21 mouse cellular contexts compared by ENCODE assay signal in genomic region chr8:91575576-91575975, GRCm38 (mm10).
DNase-seq lines count a peak whose midpoint lies in the region; ATAC-seq and TF ChIP-seq lines count a peak whose summit lies in the region.
"Had no signal": no experiment of that assay in that cellular context is flagged by ENCODE, and none has a peak within 500 bp of the region (broad histone marks: within the 10 kb centered on the region; RNA-seq: fewer than 3 reads in every experiment).

No protein-coding gene starts in this region.

- ATAC-seq in neural tube, embryonic 15.5 days (ENCODE audit: low FRiP score): no peak
- ATAC-seq: intestine, embryonic 15.5 days; liver, embryonic 12.5 days had no signal

- WGBS in neural tube, embryonic 15.5 days: 19% methylated on average over 3 of the region's 3 CpGs

- no peak overlapping the region for H3K4me2 ChIP-seq in neural tube, embryonic 15.5 days
- H3K4me2 ChIP-seq: intestine, embryonic 15.5 days; limb, embryonic 12.5 days; liver, embryonic 12.5 days; lung, embryonic 14.5 days; midbrain, embryonic 12.5 days had no signal

- DNase-seq in layer of hippocampus, adult 2 months (ENCODE audit: low spot score in 2 of 2): no peak
- DNase-seq in layer of hippocampus, adult 18-20 months (ENCODE audit: low spot score in 2 of 2): no peak
- peak; percentile 57 for DNase-seq in embryo, embryonic 10 days (ENCODE audit: low spot score)
- DNase-seq in embryo, embryonic 9.5 days (ENCODE audit: extremely low spot score): peak; percentile 50
- no peak for DNase-seq in T-cell, adult 2 months (ENCODE audit: low spot score)
- DNase-seq in spleen, postnatal 14 days (ENCODE audit: low spot score in 2 of 2): no peak
- DNase-seq: adrenal gland, adult 8-10 months; cerebellum, adult 8-10 months; gastrocnemius, postnatal 14 days; kidney, adult 9 months; kidney, postnatal 4 days; lung, embryonic 14.5 days; lung, postnatal 36 days; thymus, adult 18-20 months had no signal

- no peaks in the 10 kb centered on the region for H3K9me3 ChIP-seq in neural tube, embryonic 15.5 days (replicated peaks)
- H3K9me3 ChIP-seq: heart, embryonic 10.5 days; intestine, embryonic 15.5 days; limb, embryonic 12.5 days; liver, embryonic 12.5 days; midbrain, embryonic 12.5 days had no signal

- peak; percentile 30 for TF ChIP-seq CTCF in layer of hippocampus, adult 2 months (conservative IDR thresholded peaks at IDR 0.05)

- peaks cover 8% of the 10 kb centered on the region for H3K27me3 ChIP-seq in neural tube, embryonic 15.5 days (replicated peaks)
- H3K27me3 ChIP-seq: hindbrain, embryonic 12.5 days; intestine, embryonic 15.5 days; liver, embryonic 12.5 days had no signal

- H3K4me3 ChIP-seq in layer of hippocampus, adult 2 months: no peak overlapping the region
- no peak overlapping the region for H3K4me3 ChIP-seq in neural tube, embryonic 15.5 days (replicated peaks)
- H3K4me3 ChIP-seq: heart, embryonic 10.5 days; hindbrain, embryonic 12.5 days; intestine, embryonic 15.5 days; limb, embryonic 12.5 days; liver, embryonic 12.5 days; midbrain, embryonic 12.5 days had no signal

- peak overlapping the region; percentile 61; the same call in 1 of the 2 replicates for H3K27ac ChIP-seq in layer of hippocampus, adult 2 months
- H3K27ac ChIP-seq in neural tube, embryonic 15.5 days (replicated peaks): 0 out of 2 replicates have a peak overlapping the region, but pooled peaks have one; percentile 23
- H3K27ac ChIP-seq: heart, embryonic 10.5 days; intestine, embryonic 15.5 days; limb, embryonic 12.5 days; liver, embryonic 12.5 days; midbrain, embryonic 12.5 days had no signal

- H3K4me1 ChIP-seq in neural tube, embryonic 15.5 days: peaks cover 24% of the 10 kb centered on the region
- H3K4me1 ChIP-seq: liver, embryonic 12.5 days had no signal

- H3K36me3 ChIP-seq in neural tube, embryonic 15.5 days: no peaks in the 10 kb centered on the region
- H3K36me3 ChIP-seq: heart, embryonic 10.5 days; hindbrain, embryonic 12.5 days; intestine, embryonic 15.5 days; limb, embryonic 12.5 days; liver, embryonic 12.5 days; midbrain, embryonic 12.5 days had no signal

- H3K9ac ChIP-seq in neural tube, embryonic 15.5 days (replicated peaks): no peak overlapping the region
- H3K9ac ChIP-seq: hindbrain, embryonic 12.5 days; intestine, embryonic 15.5 days; limb, embryonic 12.5 days; liver, embryonic 12.5 days; lung, embryonic 14.5 days; midbrain, embryonic 12.5 days had no signal

Comparison
In these comparisons a context has a peak if more than half of its experiments do, and no peak if none do; other contexts are left out.
1. DNase-seq: peak in embryo, embryonic 10 days (single experiment) and embryo, embryonic 9.5 days (single experiment); none in layer of hippocampus, adult 2 months (0 of 2), layer of hippocampus, adult 18-20 months (0 of 2), T-cell, adult 2 months (single experiment) and spleen, postnatal 14 days (0 of 2).